Mouse (Mus musculus) heart, embryonic 11.5 days (tissue): ENCODE data around the gene Hcrtr1. TPM values are rescaled to one million over a fixed set of nuclear protein-coding genes. Genes with fewer than 3 reads are reported as not detected.

ENCODE experiments used
- ATAC-seq: fragments of 200-750 bp; cut with Nextera tagmentation; replicated peaks from 2 replicates; pipeline ENCODE4 v1.8.0; 2017; ENCODE audit warnings: moderate library complexity; ENCODE audit not compliant: insufficient number of reproducible peaks, low FRiP score, low TSS enrichment
- H3K27ac ChIP-seq: fragments of 300-500 bp; sonication (generic); 2 replicates; pipeline ENCODE4 v1.5.1; 2014; ENCODE audit warnings: mild to moderate bottlenecking, low read depth, low read length
- H3K27me3 ChIP-seq: fragments of 300-500 bp; sonication (generic); 2 replicates; pipeline ENCODE4 v1.6.1; 2014; ENCODE audit warnings: mild to moderate bottlenecking, low read length, mixed read lengths; ENCODE audit not compliant: control insufficient read depth, insufficient read depth
- H3K36me3 ChIP-seq: fragments of 300-500 bp; sonication (generic); 2 replicates; pipeline ENCODE4 v1.6.1; 2014; ENCODE audit warnings: mild to moderate bottlenecking, low read length, moderate library complexity, mixed read lengths; ENCODE audit not compliant: control insufficient read depth, insufficient read depth
- H3K4me1 ChIP-seq: fragments of 300-500 bp; sonication (generic); 2 replicates; pipeline ENCODE4 v1.6.1; 2014; ENCODE audit warnings: low read length; ENCODE audit not compliant: control insufficient read depth, insufficient read depth
- H3K4me2 ChIP-seq: fragments of 300-500 bp; sonication (generic); 2 replicates; pipeline ENCODE4 v1.6.1; 2014; ENCODE audit warnings: mild to moderate bottlenecking, moderate library complexity
- H3K4me3 ChIP-seq: fragments of 300-500 bp; sonication (generic); 2 replicates; pipeline ENCODE4 v1.5.1; 2014; ENCODE audit warnings: low read depth, low read length
- H3K9ac ChIP-seq: fragments of 300-500 bp; sonication (generic); 2 replicates; pipeline ENCODE4 v1.6.1; 2014; ENCODE audit warnings: mild to moderate bottlenecking, low read depth, low read length, moderate library complexity
- H3K9me3 ChIP-seq: fragments of 300-500 bp; sonication (generic); replicated peaks from 2 replicates; pipeline ENCODE4 v1.6.1; 2016; ENCODE audit warnings: low read length; ENCODE audit not compliant: control insufficient read depth
- WGBS: fragments of 180-500 bp; shearing (Covaris S2); extraction: QIAGEN DNeasy Blood & Tissue Kit; methylation state at CpG from one replicate; pipeline ENCODE4 v1.1.7; 2014; ENCODE audit not compliant: insufficient replicate concordance; 5-methylcytosine and 5-hydroxymethylcytosine counted together
- polyA plus RNA-seq: library from polyadenylated mRNA; unstranded; fragments of >200 nt; fragmentation: Nextera tagmentation; extraction: Ambion mirVana; gene quantifications from 2 replicates; pipeline ENCODE4 v1.2.1, GENCODE M21; 2014

Gene Hcrtr1
- polyA plus RNA-seq, 1 experiment from 2014 or later, result 0.07 TPM

GRCm38 (mm10) chr4:130107444-130108131 is 31.6 kb downstream of the Hcrtr1 start:
- Histone ChIP-seq H3K9ac (peak overlapping the region; percentile 83), H3K4me3 (peak overlapping the region; percentile 68), H3K4me2 (peak overlapping the region; percentile 86), H3K9me3 (0 out of 2 replicates have a peak, but pooled peaks cover 3% of the 10 kb centered on the region), H3K36me3 (no peaks in the 10 kb centered on the region), H3K27ac (peak overlapping the region; percentile 64), H3K27me3 (peaks cover 4% of the 10 kb centered on the region; the same call in 1 of the 2 replicates), H3K4me1 (peaks cover 8% of the 10 kb centered on the region; the same call in 1 of the 2 replicates)
- ATAC-seq, result peak; percentile 90
- under 1% methylated on average over 39 of the region's 39 CpGs for WGBS

- Histone ChIP-seq H3K9me3 (0 out of 2 replicates have a peak, but pooled peaks cover 3% of the 10 kb centered on the region), H3K36me3 (no peaks in the 10 kb centered on the region), H3K27ac (no peak overlapping the region), H3K9ac (peak overlapping the region; percentile 83), H3K4me2 (peak overlapping the region; percentile 86), H3K4me1 (peaks cover 11% of the 10 kb centered on the region; the same call in 1 of the 2 replicates), H3K4me3 (peak overlapping the region; percentile 68), H3K27me3 (peaks cover 4% of the 10 kb centered on the region; the same call in 1 of the 2 replicates)
- 12% methylated on average over 14 of the region's 14 CpGs for WGBS
- ATAC-seq, result no peak
Observed at GRCm38 (mm10) chr4:130107065-130107443, 32.1 kb downstream of the Hcrtr1 start.

DNA sequence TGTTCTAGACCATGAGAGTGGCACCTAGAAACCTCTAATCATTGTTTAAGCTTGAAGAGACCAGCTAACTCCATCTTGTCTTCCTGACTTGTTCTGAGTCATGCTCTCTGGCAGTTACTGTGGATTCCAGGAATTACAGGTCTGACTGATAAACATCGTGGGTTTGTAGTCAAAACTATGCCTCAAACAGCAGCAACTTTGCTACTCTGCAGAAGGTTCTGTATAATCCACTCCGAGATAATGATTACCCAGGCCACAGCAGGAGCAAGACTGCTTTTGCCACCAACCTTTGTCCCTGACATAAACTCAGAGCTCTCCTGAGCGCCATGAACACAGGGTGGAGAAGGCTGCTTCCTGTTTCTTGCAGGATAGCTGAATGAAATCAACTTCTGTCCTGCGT is 34.6 kb downstream of the Hcrtr1 start:
- H3K36me3 ChIP-seq, result no peaks in the 10 kb centered on the region
- H3K4me3 ChIP-seq, result no peak overlapping the region
- no peak overlapping the region for H3K9ac ChIP-seq
- WGBS, result 63% methylated on average over 4 of the region's 4 CpGs
- no peak overlapping the region for H3K4me2 ChIP-seq
- peaks cover 9% of the 10 kb centered on the region; the same call in 1 of the 2 replicates for H3K27me3 ChIP-seq
- 0 out of 2 replicates have a peak, but pooled peaks cover 3% of the 10 kb centered on the region for H3K9me3 ChIP-seq
- H3K4me1 ChIP-seq, result peaks cover 12% of the 10 kb centered on the region; the same call in 1 of the 2 replicates
- ATAC-seq, result no peak
- no peak overlapping the region for H3K27ac ChIP-seq

DNA sequence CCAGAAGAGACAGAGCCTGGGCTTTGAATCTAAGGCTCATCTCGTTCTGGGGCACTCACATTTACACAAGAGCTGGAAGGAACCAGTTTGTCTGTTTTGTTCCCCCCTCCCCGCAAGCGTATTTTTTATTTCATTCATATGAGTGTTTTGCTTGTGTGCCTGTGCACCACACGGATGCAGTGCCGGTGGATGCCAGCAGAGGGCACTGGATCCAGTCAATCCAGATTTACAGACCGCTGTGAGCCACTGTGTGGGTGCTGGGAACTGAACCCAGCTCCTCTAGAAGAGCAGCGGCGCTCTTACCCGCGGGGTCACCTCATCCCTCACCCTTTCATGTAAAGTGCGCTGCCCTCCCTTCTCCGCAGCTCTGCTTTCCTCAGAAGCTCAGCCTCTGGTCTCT is 35.5 kb downstream of the Hcrtr1 start:
- WGBS, result 69% methylated on average over 12 of the region's 12 CpGs
- Histone ChIP-seq H3K9me3 (0 out of 2 replicates have a peak, but pooled peaks cover 3% of the 10 kb centered on the region), H3K27ac (no peak overlapping the region), H3K4me3 (no peak overlapping the region), H3K4me2 (no peak overlapping the region), H3K36me3 (no peaks in the 10 kb centered on the region), H3K9ac (no peak overlapping the region), H3K27me3 (peaks cover 9% of the 10 kb centered on the region; the same call in 1 of the 2 replicates), H3K4me1 (peaks cover 9% of the 10 kb centered on the region; the same call in 1 of the 2 replicates)
- ATAC-seq, result no peak

GRCm38 (mm10) chr4:130102111-130102651 is 37.0 kb downstream of the Hcrtr1 start, which contains the start of gene Pef1:
Pef1 (plus strand) TSS chr4:130102558.
- Histone ChIP-seq H3K9me3 (0 out of 2 replicates have a peak, but pooled peaks cover 3% of the 10 kb centered on the region), H3K4me3 (no peak within 1 kb of the TSS), H3K4me2 (no peak within 1 kb of the TSS), H3K27me3 (peaks cover 9% of the 10 kb centered on the region; the same call in 1 of the 2 replicates), H3K9ac (no peak within 1 kb of the TSS), H3K27ac (no peak within 1 kb of the TSS), H3K4me1 (0 out of 2 replicates have a peak, but pooled peaks cover 4% of the 10 kb centered on the region), H3K36me3 (no peaks in the 10 kb centered on the region)
- 14% methylated on average over 6 of the region's 6 CpGs for WGBS
- ATAC-seq, result no peak

GRCm38 (mm10) chr4:130101183-130101582 is 38.0 kb downstream of the Hcrtr1 start:
- no peak for ATAC-seq
- no peak overlapping the region for H3K4me3 ChIP-seq

DNA sequence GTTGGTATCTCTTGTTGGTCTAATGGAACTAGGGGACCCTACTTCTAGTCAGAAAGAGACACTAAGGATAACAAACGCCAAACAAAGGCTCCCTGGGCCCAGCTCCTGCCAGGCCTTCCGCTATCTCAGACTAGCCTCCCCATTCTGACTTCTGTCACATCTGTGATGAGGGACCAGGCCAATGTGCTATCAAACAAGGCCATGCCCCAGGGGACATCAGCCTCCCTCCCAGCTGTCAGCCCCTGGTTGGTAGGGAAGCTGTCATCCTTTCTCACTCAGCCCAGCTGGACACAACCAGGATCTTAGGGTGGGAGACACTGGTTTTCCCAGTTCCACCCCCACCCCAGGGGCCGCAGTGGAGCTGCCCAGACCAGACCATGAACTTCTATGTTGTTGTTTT is 44.0 kb downstream of the Hcrtr1 start:
- Histone ChIP-seq H3K9ac (no peak overlapping the region), H3K4me3 (no peak overlapping the region), H3K4me2 (no peak overlapping the region), H3K4me1 (no peaks in the 10 kb centered on the region), H3K9me3 (no peaks in the 10 kb centered on the region), H3K36me3 (no peaks in the 10 kb centered on the region), H3K27me3 (peaks cover 26% of the 10 kb centered on the region), H3K27ac (no peak overlapping the region)
- 25% methylated on average over 3 of the region's 3 CpGs for WGBS
- no peak for ATAC-seq

More at GRCm38 (mm10) chr4:130101183-130101582, 38.0 kb downstream of the Hcrtr1 start:
- Histone ChIP-seq H3K36me3 (no peaks in the 10 kb centered on the region), H3K9ac (no peak overlapping the region), H3K27me3 (peaks cover 9% of the 10 kb centered on the region; the same call in 1 of the 2 replicates), H3K9me3 (0 out of 2 replicates have a peak, but pooled peaks cover 3% of the 10 kb centered on the region), H3K27ac (no peak overlapping the region), H3K4me1 (0 out of 2 replicates have a peak, but pooled peaks cover 4% of the 10 kb centered on the region), H3K4me2 (no peak overlapping the region)
- WGBS, result 39% methylated on average over 8 of the region's 8 CpGs

DNA sequence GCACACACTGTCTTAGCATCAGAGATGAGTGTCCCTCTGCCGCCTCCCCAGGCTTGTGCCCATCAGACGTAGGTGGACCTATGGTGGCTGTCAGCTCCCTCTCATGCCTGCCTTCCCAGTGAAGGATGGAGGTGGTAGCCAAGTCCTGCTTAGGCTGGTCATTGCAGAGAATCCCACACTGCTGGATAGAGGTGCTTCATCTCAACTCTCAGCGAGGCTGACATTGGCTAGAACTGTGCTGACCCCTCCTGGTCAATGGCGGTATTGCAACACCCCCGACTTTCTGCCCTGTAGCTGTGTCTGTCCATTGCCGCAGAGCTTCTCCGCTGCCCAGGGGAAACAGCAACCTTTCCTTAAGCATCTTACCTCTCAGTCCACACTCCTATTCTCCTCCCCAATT is 51.9 kb downstream of the Hcrtr1 start:
- ATAC-seq, result no peak
- 10% methylated on average over 7 of the region's 7 CpGs for WGBS
- H3K27me3 ChIP-seq, result peaks cover 40% of the 10 kb centered on the region

More for the DNA sequence above, 51.9 kb downstream of the Hcrtr1 start:
- no peak overlapping the region for H3K27ac ChIP-seq
- no peak overlapping the region for H3K9ac ChIP-seq
- no peaks in the 10 kb centered on the region for H3K4me1 ChIP-seq
- no peaks in the 10 kb centered on the region for H3K9me3 ChIP-seq
- no peak overlapping the region for H3K4me3 ChIP-seq
- no peak overlapping the region for H3K4me2 ChIP-seq
- no peaks in the 10 kb centered on the region for H3K36me3 ChIP-seq
